Mouse (Mus musculus): Measurements from ENCODE around the gene Zfp965. TPM values are rescaled to one million over a fixed set of nuclear protein-coding genes. Genes with fewer than 3 reads are reported as not detected.
"Not testable (repeated sequence)": the region's sequence is repeated elsewhere in the genome, so short reads cannot be mapped to it uniquely, and the experiment has no call there.

Zfp965 gene
- total RNA-seq (2021): 1 to 10 TPM; 3.9 to 4.0 TPM
- long read RNA-seq, experiment 1, partial matches to known transcripts: 0 of 3 reads
- long read RNA-seq, experiment 1, other reads (novel, unspliced or antisense): 3 of 3 reads
- long read RNA-seq, experiment 2, partial matches to known transcripts: 0 of 9 reads
- long read RNA-seq, experiment 2, other reads (novel, unspliced or antisense): 9 of 9 reads

DNA sequence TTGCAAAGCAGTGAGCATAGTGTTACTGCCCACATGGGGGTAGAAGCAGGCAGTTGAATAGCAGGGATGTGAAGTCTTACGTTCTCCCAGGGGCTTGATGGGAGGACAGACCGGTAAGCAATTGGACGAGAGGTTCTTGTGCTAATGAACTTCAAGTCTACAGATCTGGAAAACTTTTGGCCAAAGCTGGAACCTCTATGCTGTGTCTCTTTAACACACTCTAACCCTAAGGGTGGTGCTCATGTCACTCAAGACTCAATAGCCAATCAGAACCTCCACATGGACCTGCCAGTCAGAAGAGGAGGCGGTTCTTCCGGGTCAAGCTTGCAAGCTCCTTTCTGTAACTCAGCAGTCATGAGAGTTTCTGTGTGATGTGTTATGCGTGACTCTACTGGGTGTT lies at the start of gene Zfp965:
Gene Zfp965, plus strand, starts transcription at position 301 of the 400 bp plus-strand sequence.
- DNase-seq (ENCODE audit: low spot score in 2 of 2): not testable (repeated sequence)

GRCm38 (mm10) chr2:175435707-175436106 lies 34.1 kb upstream of the Zfp965 start, which contains the start of gene Gm4724:
Gene Gm4724, minus strand, starts transcription at chr2:175435807.
- not testable (repeated sequence) for DNase-seq (ENCODE audit: low spot score in 2 of 2)

Other genes starting within 250 kb of the Zfp965 start
- 10 to 100 TPM in 1 of 2 experiments, 1 to 10 TPM in 1; 7.5 to 16.1 TPM for gene Gm14440, start 194.9 kb upstream of the Zfp965 start, total RNA-seq (2021)
- 10 to 100 TPM; 35.6 to 48.5 TPM for gene Gm4631, start 131.8 kb upstream of the Zfp965 start, total RNA-seq (2021)
- gene Zfp968, start 97.5 kb upstream of the Zfp965 start, total RNA-seq (2021): 1 to 10 TPM; 7.5 to 8.4 TPM
- gene Gm4724, start 34.2 kb upstream of the Zfp965 start, total RNA-seq (2021): 1 to 10 TPM; 5.6 to 7.7 TPM
- not detected for gene Gm11007, start 174.0 kb downstream of the Zfp965 start, total RNA-seq (2021)
- gene Zfp969, start 233.7 kb downstream of the Zfp965 start, total RNA-seq (2021): 10 to 100 TPM in 1 of 2 experiments, not detected in 1; 12.5 TPM